Mouse (Mus musculus): ENCODE measurements at regions not wholly inside any gene's neighbourhood (a gene's known extent, or its start where the extent isn't known, plus 50 kb on each side); places are given as distances from the start of the nearest gene placed in this dataset.
A peak's percentile ranks its signal among the peaks of the same experiment; 100 is the strongest.
"Not testable (repeated sequence)": the region's sequence is repeated elsewhere in the genome, so short reads cannot be mapped to it uniquely, and the experiment has no call there.

- Histone ChIP-seq H3K27ac (no peak overlapping the region), H3K4me3 (no peak overlapping the region)
- intact Hi-C loops (cut with DNase I), result no loop called here
- no peak for DNase-seq (ENCODE audit: extremely low spot score in 1 of 2, low spot score in 2 of 2)
- TF ChIP-seq CTCF (IDR thresholded peaks at IDR 0.05), result no peak
Measured at GRCm38 (mm10) chr1:147175350-147175749, 680.8 kb downstream of the Brinp3 start.

GRCm38 (mm10) chr1:147186799-147187198, 692.2 kb downstream of the Brinp3 start:
- intact Hi-C loops (cut with DNase I), result no loop called here

DNA sequence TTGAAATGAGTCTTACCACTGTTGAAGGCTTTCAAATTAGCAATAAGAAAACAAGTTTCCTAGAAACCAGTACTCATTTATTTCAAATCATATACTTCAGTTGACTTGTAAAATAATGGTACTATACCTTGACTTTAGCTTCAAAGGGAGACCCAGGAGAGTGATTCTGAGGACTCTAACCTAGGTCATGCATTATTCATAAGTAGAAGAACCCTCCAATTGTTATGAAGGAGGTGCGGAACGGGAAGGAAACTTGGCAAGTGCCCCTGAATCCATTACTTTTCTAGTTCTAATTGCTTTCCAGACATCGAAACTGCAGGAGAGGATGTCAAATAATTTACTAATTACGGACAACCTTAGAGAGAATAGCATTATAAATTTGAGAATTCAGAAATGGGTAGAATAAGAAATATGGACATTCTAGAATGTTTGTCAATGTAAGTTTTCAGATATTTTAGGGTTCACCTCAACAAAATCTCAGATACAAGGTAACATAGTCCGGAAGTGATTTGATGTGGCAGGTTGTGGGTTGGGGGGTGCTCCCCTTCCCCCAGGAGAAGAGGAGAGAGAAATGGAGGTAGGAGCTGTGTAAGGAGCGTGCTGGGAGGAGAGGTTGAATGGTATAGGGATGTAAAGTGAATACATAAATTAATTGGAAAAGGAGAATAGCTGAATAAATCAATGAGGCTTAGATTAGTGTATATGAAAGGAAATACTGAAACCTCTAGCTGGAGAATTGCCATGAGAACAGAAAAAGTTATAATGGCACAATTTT, 692.9 kb downstream of the Brinp3 start:
- intact Hi-C loops (cut with DNase I), result no loop called here
- no peak for DNase-seq (ENCODE audit: extremely low spot score in 1 of 2, low spot score in 2 of 2)
- TF ChIP-seq CTCF (IDR thresholded peaks at IDR 0.05), result no peak
- Histone ChIP-seq H3K27ac (no peak overlapping the region), H3K4me3 (no peak overlapping the region)

More at GRCm38 (mm10) chr1:147186799-147187198, 692.2 kb downstream of the Brinp3 start:
- TF ChIP-seq CTCF (IDR thresholded peaks at IDR 0.05), result no peak
- H3K27ac ChIP-seq, result no peak overlapping the region
- H3K4me3 ChIP-seq, result no peak overlapping the region
- no peak for DNase-seq (ENCODE audit: extremely low spot score in 1 of 2, low spot score in 2 of 2)

DNA sequence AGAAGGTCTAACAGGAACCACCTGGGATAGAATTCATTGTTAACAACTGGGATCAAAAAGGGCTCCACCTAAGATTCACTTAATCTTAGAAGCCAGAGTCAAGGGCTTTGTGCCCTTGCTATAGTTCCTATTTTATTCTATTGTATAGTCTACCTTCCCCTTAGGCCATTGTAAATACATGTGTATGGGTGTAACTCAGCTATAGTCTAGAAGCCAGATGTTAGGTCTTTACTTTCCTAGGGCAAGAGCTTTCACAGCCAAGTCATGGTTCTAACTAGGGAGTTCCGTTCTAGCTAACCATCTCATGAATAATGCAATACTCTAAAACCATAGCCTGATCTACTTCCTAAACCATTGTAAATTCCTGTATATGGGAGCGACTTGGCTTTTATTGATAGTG, 705.4 kb downstream of the Brinp3 start:
- DNase-seq (ENCODE audit: extremely low spot score in 1 of 2, low spot score in 2 of 2); H3K27ac ChIP-seq; H3K4me3 ChIP-seq; intact Hi-C loops (cut with DNase I): not testable (repeated sequence)

DNA sequence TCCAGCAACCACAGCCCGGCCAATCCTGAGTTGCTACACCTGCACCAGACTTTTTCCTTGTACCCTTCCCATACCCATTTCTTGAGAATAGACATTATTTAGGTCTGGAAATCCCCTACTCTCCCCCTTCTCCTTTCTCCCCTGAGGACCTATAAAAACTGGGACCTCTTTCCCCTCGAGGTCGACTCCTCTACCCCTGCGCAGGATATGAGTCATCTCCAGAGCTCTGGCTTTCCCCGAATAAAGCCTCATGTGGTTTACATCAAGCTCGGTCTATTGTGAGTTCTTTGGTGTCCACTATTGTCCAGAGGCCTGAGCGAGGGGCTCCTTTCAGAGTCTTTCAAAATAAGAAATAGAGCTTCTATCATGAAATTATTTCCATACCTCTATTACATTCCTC, 720.3 kb downstream of the Brinp3 start:
- intact Hi-C loops (cut with DNase I); H3K27ac ChIP-seq; H3K4me3 ChIP-seq; DNase-seq (ENCODE audit: extremely low spot score in 1 of 2, low spot score in 2 of 2): not testable (repeated sequence)

DNA sequence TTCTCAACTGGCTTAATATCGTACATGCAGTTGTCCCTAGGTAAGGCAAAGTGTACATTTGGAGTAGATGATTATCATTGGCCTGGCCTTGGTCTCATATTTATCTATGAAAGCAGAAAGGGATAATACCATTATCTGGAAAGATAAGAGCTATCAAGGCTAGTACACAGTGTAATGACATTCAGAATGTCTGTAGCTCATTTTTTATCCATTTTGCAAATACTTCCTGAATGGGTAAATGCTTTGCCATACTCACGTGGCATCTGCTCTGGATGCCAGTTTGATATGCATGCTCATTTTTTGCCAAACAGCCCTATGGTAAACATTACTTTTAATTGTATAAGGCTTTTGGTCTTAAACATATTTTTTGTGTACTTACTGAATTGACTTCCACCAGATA, 723.4 kb downstream of the Brinp3 start:
- TF ChIP-seq CTCF (IDR thresholded peaks at IDR 0.05), result no peak
- Histone ChIP-seq H3K27ac (no peak overlapping the region), H3K4me3 (no peak overlapping the region)
- intact Hi-C loops (cut with DNase I), result no loop called here
- no peak for DNase-seq (ENCODE audit: extremely low spot score in 1 of 2, low spot score in 2 of 2)

DNA sequence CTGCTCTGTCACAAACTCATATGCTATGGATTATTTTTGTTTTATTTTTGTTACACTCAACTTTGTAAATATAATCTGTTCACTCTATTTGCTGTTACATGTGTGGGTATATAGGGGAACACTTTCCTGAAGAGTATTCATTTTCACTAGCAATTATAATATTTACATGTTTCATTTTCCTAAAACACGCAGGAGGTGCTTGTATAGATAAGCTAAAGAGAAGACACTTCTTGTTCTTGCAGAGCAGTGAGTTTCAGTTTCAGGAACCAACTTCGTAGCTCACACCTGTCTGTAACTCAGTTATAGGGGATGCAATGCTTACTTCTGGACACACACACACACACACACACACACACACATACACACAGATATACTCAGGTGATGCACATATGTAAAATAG, 724.9 kb downstream of the Brinp3 start:
- H3K27ac ChIP-seq, result no peak overlapping the region
- intact Hi-C loops (cut with DNase I), result no loop called here
- no peak overlapping the region for H3K4me3 ChIP-seq
- no peak for TF ChIP-seq CTCF (IDR thresholded peaks at IDR 0.05)
- DNase-seq (ENCODE audit: extremely low spot score in 1 of 2, low spot score in 2 of 2), result no peak

DNA sequence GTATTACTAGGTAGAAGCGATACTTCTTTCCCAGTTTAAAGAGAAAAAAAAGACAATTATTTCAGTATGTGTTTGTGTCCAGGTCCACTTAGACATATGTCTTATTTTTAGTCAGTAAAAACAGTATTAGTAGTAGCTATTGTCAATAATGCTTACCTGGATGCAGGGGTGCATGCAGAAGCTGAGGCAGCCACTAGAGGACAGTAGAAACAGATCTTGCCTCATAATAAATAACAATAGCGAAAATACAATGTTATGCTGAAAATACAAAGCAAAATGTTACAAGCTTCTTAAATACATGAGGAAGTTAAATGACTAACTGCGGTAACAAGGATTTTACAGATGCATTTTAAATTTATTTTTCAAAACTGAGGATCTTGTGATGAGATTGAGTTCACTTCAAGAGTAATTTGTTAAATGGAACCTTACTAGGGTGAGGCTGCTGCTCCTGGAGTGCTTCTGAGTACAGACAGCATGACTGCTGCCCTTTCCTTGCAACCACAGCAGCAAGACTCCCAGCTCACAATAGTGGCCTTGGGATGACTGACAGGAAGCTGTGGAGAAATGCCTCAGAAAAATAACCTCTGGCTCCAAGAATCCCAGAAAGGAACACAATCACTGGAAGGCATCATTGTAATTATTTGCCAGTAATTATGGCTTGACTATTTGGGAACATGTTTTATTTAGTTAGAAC, 728.8 kb downstream of the Brinp3 start:
- intact Hi-C loops (cut with DNase I), result no loop called here
- Histone ChIP-seq H3K27ac (no peak overlapping the region), H3K4me3 (no peak overlapping the region)
- no peak for DNase-seq (ENCODE audit: extremely low spot score in 1 of 2, low spot score in 2 of 2)
- peak; percentile 67 for TF ChIP-seq CTCF (IDR thresholded peaks at IDR 0.05)

DNA sequence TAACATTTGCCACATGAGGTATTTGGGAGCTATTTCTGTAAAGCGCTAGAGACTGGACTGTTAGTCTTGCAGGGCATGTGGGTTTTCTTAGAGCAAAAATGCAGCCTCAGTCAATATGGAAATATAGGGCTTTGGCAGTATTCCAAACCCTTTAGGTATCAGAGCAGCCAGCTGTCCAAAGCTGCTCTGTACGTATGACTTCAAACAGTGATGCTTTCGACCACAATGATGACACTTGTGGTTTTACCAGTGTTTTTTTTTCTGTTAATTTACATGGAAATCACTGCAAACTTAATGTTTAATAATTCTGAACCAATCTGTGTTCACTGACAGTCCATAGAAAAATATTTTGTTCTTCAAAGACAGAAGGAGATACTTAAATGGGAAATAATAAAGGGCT, 743.0 kb downstream of the Brinp3 start:
- intact Hi-C loops (cut with DNase I), result no loop called here
- no peak for DNase-seq (ENCODE audit: extremely low spot score in 1 of 2, low spot score in 2 of 2)
- TF ChIP-seq CTCF (IDR thresholded peaks at IDR 0.05), result no peak
- Histone ChIP-seq H3K4me3 (no peak overlapping the region), H3K27ac (no peak overlapping the region)

DNA sequence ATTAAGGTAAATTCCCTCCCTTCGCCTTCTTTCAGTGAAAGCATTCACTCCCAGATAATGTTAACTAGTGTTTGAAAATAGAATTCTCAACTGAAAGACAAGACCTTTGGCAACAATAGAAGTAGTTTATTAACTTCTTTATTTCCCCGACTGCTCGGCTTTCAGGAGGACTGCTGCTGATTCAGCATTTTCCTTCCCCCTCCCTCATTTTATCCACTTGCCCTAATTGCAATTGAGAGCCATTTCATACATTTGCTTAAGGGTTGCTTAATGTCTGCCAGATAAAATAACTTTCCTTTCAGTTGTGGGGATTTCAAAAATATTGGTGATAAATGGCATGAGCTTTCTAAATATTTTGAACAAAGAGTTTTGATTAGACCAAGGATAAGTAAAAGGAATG, 744.5 kb downstream of the Brinp3 start:
- intact Hi-C loops (cut with DNase I), result no loop called here
- Histone ChIP-seq H3K4me3 (no peak overlapping the region), H3K27ac (no peak overlapping the region)
- TF ChIP-seq CTCF (IDR thresholded peaks at IDR 0.05), result no peak
- DNase-seq (ENCODE audit: extremely low spot score in 1 of 2, low spot score in 2 of 2), result no peak

GRCm38 (mm10) chr1:147273324-147273723, 778.8 kb downstream of the Brinp3 start:
- no peak for DNase-seq (ENCODE audit: extremely low spot score in 1 of 2, low spot score in 2 of 2)
- Histone ChIP-seq H3K4me3 (no peak overlapping the region), H3K27ac (no peak overlapping the region)
- TF ChIP-seq CTCF (IDR thresholded peaks at IDR 0.05), result no peak
- intact Hi-C loops (cut with DNase I), result no loop called here

GRCm38 (mm10) chr1:147291119-147291518, 796.6 kb downstream of the Brinp3 start:
- no peak overlapping the region for H3K4me3 ChIP-seq

GRCm38 (mm10) chr1:147309246-147309645, 814.7 kb downstream of the Brinp3 start:
- Histone ChIP-seq H3K4me3 (no peak overlapping the region), H3K27ac (no peak overlapping the region)
- no peak for TF ChIP-seq CTCF (IDR thresholded peaks at IDR 0.05)
- intact Hi-C loops (cut with DNase I), result no loop called here
- DNase-seq (ENCODE audit: extremely low spot score in 1 of 2, low spot score in 2 of 2), result no peak

More at GRCm38 (mm10) chr1:147291119-147291518, 796.6 kb downstream of the Brinp3 start:
- DNase-seq (ENCODE audit: extremely low spot score in 1 of 2, low spot score in 2 of 2), result no peak
- no peak for TF ChIP-seq CTCF (IDR thresholded peaks at IDR 0.05)
- H3K27ac ChIP-seq, result no peak overlapping the region
- intact Hi-C loops (cut with DNase I), result no loop called here
